Mouse (Mus musculus) right cerebral cortex, adult 18-20 months (tissue): Measurements from ENCODE around the gene Snx9.

Experiments used
- DNase-seq: peaks from one replicate; pipeline ENCODE4 v3.0.0; 2022; ENCODE audit warnings: mixed read lengths

The Snx9 gene

GRCm38 (mm10) chr17:5886943-5887800 is 46.0 kb downstream of the Snx9 start:
- peak; percentile 56 for DNase-seq

GRCm38 (mm10) chr17:5890429-5890828 is 49.3 kb downstream of the Snx9 start:
- DNase-seq = peak; percentile 67

- DNase-seq = no peak
Observed at GRCm38 (mm10) chr17:5891933-5892683, 51.0 kb downstream of the Snx9 start.

GRCm38 (mm10) chr17:5893092-5893491 is 52.0 kb downstream of the Snx9 start:
- no peak for DNase-seq

GRCm38 (mm10) chr17:5893574-5894148 is 52.5 kb downstream of the Snx9 start:
- DNase-seq = no peak

GRCm38 (mm10) chr17:5896066-5896465 is 54.9 kb downstream of the Snx9 start:
- DNase-seq = no peak

GRCm38 (mm10) chr17:5896607-5897006 is 55.5 kb downstream of the Snx9 start:
- DNase-seq = no peak

- no peak for DNase-seq
Observed at GRCm38 (mm10) chr17:5897326-5898200, 56.4 kb downstream of the Snx9 start.

- no peak for DNase-seq
Observed at GRCm38 (mm10) chr17:5899251-5899650, 58.1 kb downstream of the Snx9 start.

- no peak for DNase-seq
Observed at GRCm38 (mm10) chr17:5901381-5901780, 60.3 kb downstream of the Snx9 start.

- DNase-seq = no peak
Observed at GRCm38 (mm10) chr17:5903630-5904301, 62.6 kb downstream of the Snx9 start.

GRCm38 (mm10) chr17:5909681-5910080 is 68.6 kb downstream of the Snx9 start:
- DNase-seq = no peak

- peak; percentile 70 for DNase-seq
Observed at GRCm38 (mm10) chr17:5911591-5911990, 70.5 kb downstream of the Snx9 start.

- no peak for DNase-seq
Observed at GRCm38 (mm10) chr17:5912797-5913196, 71.7 kb downstream of the Snx9 start.

GRCm38 (mm10) chr17:5914217-5914616 is 73.1 kb downstream of the Snx9 start:
- no peak for DNase-seq

GRCm38 (mm10) chr17:5921954-5922353 is 80.8 kb downstream of the Snx9 start:
- DNase-seq = no peak

- peak; percentile 42 for DNase-seq
Observed at GRCm38 (mm10) chr17:5923281-5923680, 82.2 kb downstream of the Snx9 start.

GRCm38 (mm10) chr17:5924238-5924637 is 83.1 kb downstream of the Snx9 start:
- no peak for DNase-seq

- no peak for DNase-seq
Observed at GRCm38 (mm10) chr17:5926710-5927109, 85.6 kb downstream of the Snx9 start.

- DNase-seq = no peak
Observed at GRCm38 (mm10) chr17:5929031-5929430, 87.9 kb downstream of the Snx9 start.

- no peak for DNase-seq
Observed at GRCm38 (mm10) chr17:5932161-5932560, 91.0 kb downstream of the Snx9 start.
